Mouse (Mus musculus) kidney, postnatal 10 days (tissue): ENCODE data around the gene Phex.

Source experiments
- DNase-seq: peaks from one replicate; pipeline ENCODE4 v3.0.0; 2021; ENCODE audit warnings: mixed read lengths

The Phex gene

GRCm38 (mm10) chrX:157306796-157307405 is 108.2 kb downstream of the Phex start:
- no peak for DNase-seq

- no peak for DNase-seq
Observed at GRCm38 (mm10) chrX:157305852-157306232, 109.3 kb downstream of the Phex start.

DNA sequence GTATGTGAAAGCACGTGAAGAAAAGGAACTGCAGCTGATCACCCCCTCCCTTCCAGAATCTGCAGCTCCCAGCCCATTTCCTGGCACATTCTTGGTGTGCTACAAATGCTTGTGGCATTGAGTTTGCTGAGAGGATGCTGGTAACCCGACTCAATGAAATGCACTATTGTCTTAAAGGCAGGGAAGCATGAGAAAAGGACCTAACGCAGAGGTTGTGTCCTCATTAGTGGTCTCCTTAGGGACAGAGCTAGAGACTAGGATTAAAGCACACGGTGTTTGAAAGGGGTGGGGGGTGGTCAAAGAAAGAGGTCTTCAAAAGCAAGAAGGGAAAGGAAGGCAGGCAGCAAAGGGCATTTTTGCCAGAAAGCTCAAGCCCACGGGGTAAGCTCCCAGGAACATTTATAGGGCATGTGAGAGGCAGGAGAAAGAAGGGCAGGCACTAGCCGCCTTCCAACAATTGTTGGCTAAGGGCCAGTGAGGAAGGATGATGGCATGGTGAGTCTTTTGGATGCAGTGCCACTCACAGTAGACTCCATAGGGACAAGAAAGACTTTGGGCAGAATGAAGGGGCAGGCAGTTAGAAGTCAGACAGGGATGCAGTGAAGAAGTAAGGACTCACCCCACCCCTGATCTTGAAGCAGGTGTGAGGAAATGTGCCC is 109.8 kb downstream of the Phex start:
- no peak for DNase-seq

DNA sequence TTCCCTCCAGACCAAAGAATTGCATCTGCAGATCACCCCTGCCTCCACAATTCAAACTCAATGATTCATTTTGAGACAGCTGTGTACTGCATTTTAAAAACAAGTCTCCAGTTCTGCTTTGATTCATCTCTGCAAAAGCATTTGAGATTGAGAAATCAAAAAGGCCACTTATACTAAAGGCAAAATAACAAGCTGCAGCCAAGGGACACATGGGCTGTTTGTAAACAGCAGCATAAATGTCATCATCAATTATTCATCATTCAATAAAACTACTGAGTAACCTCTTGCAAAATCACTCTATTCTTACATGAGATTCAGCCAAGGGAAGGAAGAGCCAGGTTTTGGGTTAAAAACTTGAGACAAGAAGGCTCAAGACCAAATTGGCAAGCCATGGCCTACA is 122.7 kb downstream of the Phex start:
- DNase-seq = no peak

DNA sequence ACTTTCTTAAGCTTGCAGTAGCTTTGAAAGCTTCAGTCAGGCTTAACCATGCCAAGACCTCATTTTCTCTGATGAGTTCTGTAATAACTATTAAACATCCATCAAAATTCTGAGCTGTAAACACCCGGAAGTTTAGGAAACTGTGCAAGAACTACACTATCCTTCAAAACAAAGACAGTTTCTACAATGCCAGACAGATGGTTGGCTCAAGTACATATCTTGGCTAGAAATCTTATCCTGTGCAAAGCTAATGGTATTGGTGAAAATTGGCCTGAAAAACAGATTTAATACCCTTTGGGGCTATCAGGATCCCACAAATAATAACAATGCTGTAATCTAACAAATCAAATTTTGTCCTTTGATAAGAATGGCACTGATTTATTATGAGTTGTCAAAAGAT is 138.5 kb downstream of the Phex start:
- no peak for DNase-seq

DNA sequence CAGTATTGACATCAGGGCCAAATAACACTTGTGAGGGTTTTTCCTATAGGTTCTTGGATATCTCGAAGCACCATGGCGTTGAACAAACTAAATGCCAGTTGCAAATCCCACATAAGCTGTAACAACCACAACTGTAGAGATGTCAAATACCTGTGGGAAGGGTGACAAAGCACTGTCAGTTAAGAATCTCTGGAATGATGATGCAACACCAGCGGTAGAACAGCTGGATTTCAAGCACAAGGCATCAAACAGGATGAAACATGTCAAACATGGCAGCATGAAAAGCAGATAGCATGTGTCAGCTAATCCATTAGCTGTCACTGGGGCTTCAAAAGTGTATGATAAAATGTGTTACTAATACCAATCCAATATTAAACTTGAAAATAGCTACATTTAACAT is 141.8 kb downstream of the Phex start:
- no peak for DNase-seq

DNA sequence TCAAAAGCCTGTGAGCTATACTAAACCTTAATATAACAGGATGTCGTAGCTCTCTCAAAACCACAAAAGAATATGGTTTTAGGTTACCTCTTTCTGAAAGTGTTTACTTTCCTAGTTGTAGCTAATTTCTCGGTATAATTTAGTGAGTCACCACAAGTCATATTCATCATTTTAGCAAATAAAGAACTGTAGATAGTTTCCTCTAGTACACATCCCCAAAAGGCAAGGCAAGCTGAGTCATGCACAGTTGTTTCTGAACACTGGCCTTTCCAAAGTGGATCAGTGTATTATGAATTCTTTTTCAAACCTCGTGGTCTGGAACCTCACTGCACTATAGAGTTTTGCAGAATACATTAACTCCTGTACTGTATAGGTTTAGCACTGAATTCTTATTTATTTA is 143.5 kb downstream of the Phex start:
- DNase-seq = no peak

DNA sequence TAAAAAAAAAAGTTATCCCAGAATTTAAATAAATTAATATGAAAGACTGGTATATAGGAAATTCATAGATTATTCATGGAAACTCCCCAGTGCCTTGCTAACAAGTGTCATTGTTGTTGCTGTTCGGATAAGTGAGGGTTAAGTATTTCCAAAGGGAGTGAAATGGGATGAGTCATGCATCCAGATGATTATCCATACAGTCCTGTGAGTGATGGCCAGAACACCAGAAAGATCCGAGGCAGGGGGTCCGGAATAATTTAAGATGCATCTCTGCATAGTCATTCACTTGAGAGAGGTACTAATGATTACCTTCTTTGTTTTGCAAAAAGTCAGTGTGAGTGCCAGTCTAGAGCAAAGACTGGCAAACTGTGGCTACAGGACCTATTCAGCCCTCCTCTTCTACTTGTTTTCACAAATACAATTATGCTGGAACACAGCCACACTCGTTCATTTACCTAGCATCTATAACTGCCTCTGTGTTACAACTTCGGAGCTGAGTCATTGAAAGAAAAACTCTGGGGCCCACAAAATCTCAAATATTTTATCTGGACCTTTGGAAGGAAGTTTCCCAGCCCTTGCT is 145.3 kb downstream of the Phex start:
- DNase-seq = no peak

- no peak for DNase-seq
Observed at GRCm38 (mm10) chrX:157268141-157268540, 147.0 kb downstream of the Phex start.

GRCm38 (mm10) chrX:157202736-157203135 is 212.4 kb downstream of the Phex start:
- DNase-seq = no peak

GRCm38 (mm10) chrX:157184167-157184566 is 230.9 kb downstream of the Phex start:
- DNase-seq = no peak

DNA sequence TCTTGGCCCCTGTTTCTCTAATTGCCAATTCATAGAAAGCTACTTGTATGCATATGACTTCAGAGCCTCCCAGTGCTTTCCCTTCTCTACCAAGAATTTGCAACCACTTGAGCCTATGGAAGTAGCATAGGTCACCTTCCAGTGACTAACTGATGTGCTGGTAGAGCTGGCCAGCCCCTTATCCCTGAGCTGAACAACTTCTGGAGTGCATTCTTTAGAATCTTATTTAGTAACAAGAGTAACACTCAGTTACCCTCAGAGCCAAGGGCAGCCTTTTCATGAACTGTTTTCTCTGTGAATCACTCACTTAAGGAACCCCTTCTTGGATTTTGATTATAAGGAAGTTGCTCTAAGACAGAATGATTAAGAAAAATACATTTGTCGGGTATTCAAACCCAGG is 234.3 kb downstream of the Phex start:
- no peak for DNase-seq

DNA sequence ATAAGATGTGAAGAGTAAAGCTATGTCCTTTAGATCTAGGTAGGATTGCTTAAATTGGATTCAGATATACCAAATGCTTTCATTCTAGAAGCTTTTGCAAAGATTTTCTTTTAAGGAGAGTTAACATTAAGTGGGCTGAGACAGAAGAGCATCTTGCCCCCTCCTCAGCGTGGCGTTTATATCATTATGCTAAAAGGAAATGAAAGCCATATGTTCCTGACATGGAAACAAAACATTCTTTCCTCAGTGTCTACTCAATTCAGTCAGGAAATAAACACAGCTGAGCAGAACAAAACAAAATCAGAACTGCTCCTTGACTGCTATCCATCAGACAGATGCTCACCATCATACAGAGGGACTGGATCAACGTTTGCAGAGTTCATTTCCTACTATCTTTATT is 251.0 kb downstream of the Phex start:
- DNase-seq = no peak

- no peak for DNase-seq
Observed at GRCm38 (mm10) chrX:157163394-157163793, 251.7 kb downstream of the Phex start.

- DNase-seq = no peak
Observed at GRCm38 (mm10) chrX:157144675-157145074, 270.4 kb downstream of the Phex start.

- peak; percentile 3 for DNase-seq
Observed at GRCm38 (mm10) chrX:157139601-157140000, 275.5 kb downstream of the Phex start.
